Comparison of ENCODE assay signal across 8 mouse cellular contexts in the genomic region with DNA sequence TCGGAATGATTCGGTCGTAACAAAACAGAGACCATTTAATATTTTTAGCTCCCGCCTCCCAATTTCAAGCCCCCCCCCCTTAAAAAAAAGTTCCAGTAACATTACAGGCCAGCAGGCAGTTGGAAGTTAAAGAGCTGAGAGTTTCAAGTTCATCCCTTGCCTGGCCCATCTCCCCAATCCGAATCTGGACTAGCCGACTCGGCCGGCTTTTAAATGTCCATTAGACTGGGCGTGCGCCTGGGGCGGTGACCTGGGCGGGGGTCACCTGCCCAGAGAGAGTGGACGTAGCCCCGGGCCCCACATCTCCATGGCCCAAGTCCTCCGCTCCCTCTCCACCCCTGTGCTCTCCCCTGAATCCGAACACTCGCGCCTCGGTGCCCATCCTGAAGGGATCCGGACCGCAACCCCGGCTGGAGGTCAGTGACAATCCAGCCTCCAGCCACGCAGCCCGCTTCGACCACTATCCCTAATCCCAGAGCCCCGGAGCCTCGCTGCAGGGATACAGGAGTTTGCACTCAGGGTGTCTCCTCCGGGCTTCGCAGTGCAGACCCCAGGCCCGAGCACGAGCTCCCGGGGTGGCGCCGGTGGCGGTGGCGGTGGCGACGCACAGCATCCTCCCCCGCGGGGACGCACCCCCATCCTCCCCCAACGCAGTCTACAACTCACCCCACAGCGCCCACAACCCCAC. TPM values are rescaled to one million over a fixed set of nuclear protein-coding genes. Genes with fewer than 3 reads are reported as not detected.
DNase-seq lines count a peak whose midpoint lies in the region; ATAC-seq lines count a peak whose summit lies in the region.

No protein-coding gene starts in this region.

- peak overlapping the region; percentile 47 for H3K4me3 ChIP-seq in erythroblast, embryonic 14.5 days (replicated peaks)
- H3K4me3 ChIP-seq in forebrain, embryonic 16.5 days (replicated peaks; ENCODE audit: low read length): peak overlapping the region; percentile 55

- no peaks in the 10 kb centered on the region for H3K36me3 ChIP-seq in erythroblast, embryonic 14.5 days (ENCODE audit: control insufficient read depth)
- no peaks in the 10 kb centered on the region for H3K36me3 ChIP-seq in forebrain, embryonic 16.5 days (ENCODE audit: control insufficient read depth, insufficient read depth)

- DNase-seq in adipocyte (ENCODE audit: low spot score): peak; percentile 17
- peak; percentile 71 for DNase-seq in lung, postnatal 10 days
- DNase-seq in ovary, postnatal 14 days (ENCODE audit: low spot score): peak; percentile 22
- DNase-seq in frontal cortex, postnatal 36 days (ENCODE audit: low spot score in 2 of 2): no peak

- no peaks in the 10 kb centered on the region; the same call in 1 of the 2 replicates for H3K9me3 ChIP-seq in erythroblast, embryonic 14.5 days (ENCODE audit: control insufficient read depth, low read length)
- no peaks in the 10 kb centered on the region for H3K9me3 ChIP-seq in forebrain, embryonic 16.5 days (ENCODE audit: control insufficient read depth, low read length)

- peak overlapping the region; percentile 100 for H3K4me2 ChIP-seq in forebrain, embryonic 16.5 days (ENCODE audit: low read length)

- H3K27ac ChIP-seq in forebrain, embryonic 16.5 days (ENCODE audit: low read length): peak overlapping the region; percentile 53

- ATAC-seq in erythroblast, adult 5-6 weeks (replicated peaks; ENCODE audit: low FRiP score, poor library complexity, severe bottlenecking): no peak
- peak; percentile 38 for ATAC-seq in forebrain, embryonic 16.5 days
- ATAC-seq in inflammation-experienced regulatory T-cells, adult 6 months: peak; percentile 29

- peaks cover 61% of the 10 kb centered on the region for H3K27me3 ChIP-seq in erythroblast, embryonic 14.5 days (ENCODE audit: control insufficient read depth)
- peaks cover 10% of the 10 kb centered on the region; the same call in 1 of the 2 replicates for H3K27me3 ChIP-seq in forebrain, embryonic 16.5 days (replicated peaks; ENCODE audit: control insufficient read depth, insufficient read depth, low read length)

- under 1% methylated on average over 43 of the region's 43 CpGs for WGBS in forebrain, embryonic 16.5 days

- peak overlapping the region; percentile 62 for H3K9ac ChIP-seq in forebrain, embryonic 16.5 days (replicated peaks; ENCODE audit: low read depth, low read length)

- H3K4me1 ChIP-seq in erythroblast, embryonic 14.5 days (ENCODE audit: control insufficient read depth): peaks cover 2% of the 10 kb centered on the region
- peaks cover 20% of the 10 kb centered on the region for H3K4me1 ChIP-seq in forebrain, embryonic 16.5 days (replicated peaks; ENCODE audit: control insufficient read depth, insufficient read depth, low read length)

RNA-seq across cellular contexts. Expression of a gene that starts 0.9 kb away (rescaled TPM):
- 0.10 TPM in 1 of 2 replicates, not detected in the other for polyA plus RNA-seq in erythroblast, embryonic 14.5 days (2012)
- total RNA-seq in erythroblast, adult 5-6 weeks (2015; ENCODE audit: low replicate concordance): 3.8 TPM in 2 replicates
- 3.3 and 4.2 TPM in 2 replicates for total RNA-seq in erythroblast, adult 5-6 weeks (2017; ENCODE audit: low replicate concordance)
- 6.6 and 9.8 TPM in 2 replicates for polyA plus RNA-seq in forebrain, embryonic 16.5 days (2015; fragmentation: Nextera tagmentation; extraction: Ambion mirVana)
- polyA plus RNA-seq in inflammation-experienced regulatory T-cells, adult 6 months (2017; shearing (Covaris generic)): 10 to 100 TPM; 36.0 to 50.7 (median 38.6) TPM

Comparison
In these comparisons a context has a peak if more than half of its experiments do, and no peak if none do; other contexts are left out.
1. DNase-seq: peak in adipocyte (single experiment), lung, postnatal 10 days (single experiment) and ovary, postnatal 14 days (single experiment); none in frontal cortex, postnatal 36 days (0 of 2).